Mouse (Mus musculus): ENCODE results near the gene Ahrr. TPM values are rescaled to one million over a fixed set of nuclear protein-coding genes. Genes with fewer than 3 reads are reported as not detected.
A peak's percentile ranks its signal among the peaks of the same experiment; 100 is the strongest.

The Ahrr gene
- polyA plus RNA-seq, 1 experiment from 2014 or later: 0.54 TPM

- peak overlapping the region; percentile 71 for H3K9ac ChIP-seq (ENCODE audit: low read depth, low read length)
- H3K27ac ChIP-seq (ENCODE audit: low read length): no peak overlapping the region
- peaks cover 5% of the 10 kb centered on the region; the same call in 1 of the 2 replicates for H3K4me1 ChIP-seq (ENCODE audit: control insufficient read depth, insufficient read depth, low read length)
- H3K9me3 ChIP-seq (ENCODE audit: control insufficient read depth, low read length): no peaks in the 10 kb centered on the region
- peak overlapping the region; percentile 56 for H3K4me3 ChIP-seq (ENCODE audit: low read length)
- no peaks in the 10 kb centered on the region for H3K27me3 ChIP-seq (replicated peaks; ENCODE audit: control insufficient read depth, insufficient read depth, low read length)
- no peaks in the 10 kb centered on the region for H3K36me3 ChIP-seq (ENCODE audit: control insufficient read depth, insufficient read depth, low read length)
- WGBS: 4% methylated on average over 35 of the region's 35 CpGs
- ATAC-seq: peak; percentile 93
- H3K4me2 ChIP-seq (ENCODE audit: low read depth, low read length): peak overlapping the region; percentile 96
Measured at GRCm38 (mm10) chr13:74259460-74260230, 32.5 kb downstream of the Ahrr start.

- peaks cover 7% of the 10 kb centered on the region; the same call in 1 of the 2 replicates for H3K4me1 ChIP-seq (ENCODE audit: control insufficient read depth, insufficient read depth, low read length)
- no peaks in the 10 kb centered on the region for H3K9me3 ChIP-seq (ENCODE audit: control insufficient read depth, low read length)
- H3K4me2 ChIP-seq (ENCODE audit: low read depth, low read length): no peak overlapping the region
- H3K27me3 ChIP-seq (replicated peaks; ENCODE audit: control insufficient read depth, insufficient read depth, low read length): no peaks in the 10 kb centered on the region
- H3K36me3 ChIP-seq (ENCODE audit: control insufficient read depth, insufficient read depth, low read length): no peaks in the 10 kb centered on the region
- no peak overlapping the region for H3K4me3 ChIP-seq (ENCODE audit: low read length)
- H3K27ac ChIP-seq (ENCODE audit: low read length): no peak overlapping the region
- H3K9ac ChIP-seq (ENCODE audit: low read depth, low read length): no peak overlapping the region
- no peak for ATAC-seq
Measured at GRCm38 (mm10) chr13:74246494-74246893, 45.6 kb downstream of the Ahrr start.

GRCm38 (mm10) chr13:74245899-74246231 is 46.3 kb downstream of the Ahrr start:
- Histone ChIP-seq H3K27ac (ENCODE audit: low read length) (no peak overlapping the region), H3K9me3 (ENCODE audit: control insufficient read depth, low read length) (no peaks in the 10 kb centered on the region), H3K4me3 (ENCODE audit: low read length) (no peak overlapping the region), H3K4me2 (ENCODE audit: low read depth, low read length) (peak overlapping the region; percentile 22; the same call in 1 of the 2 replicates), H3K27me3 (replicated peaks; ENCODE audit: control insufficient read depth, insufficient read depth, low read length) (no peaks in the 10 kb centered on the region), H3K36me3 (ENCODE audit: control insufficient read depth, insufficient read depth, low read length) (no peaks in the 10 kb centered on the region), H3K4me1 (ENCODE audit: control insufficient read depth, insufficient read depth, low read length) (peaks cover 7% of the 10 kb centered on the region; the same call in 1 of the 2 replicates), H3K9ac (ENCODE audit: low read depth, low read length) (no peak overlapping the region)
- ATAC-seq: no peak
- WGBS: 70% methylated on average over 4 of the region's 4 CpGs

- Histone ChIP-seq H3K4me3 (ENCODE audit: low read length) (0 out of 2 replicates have a peak overlapping the region, but pooled peaks have one; percentile 2), H3K9me3 (ENCODE audit: control insufficient read depth, low read length) (no peaks in the 10 kb centered on the region), H3K9ac (ENCODE audit: low read depth, low read length) (no peak overlapping the region), H3K4me2 (ENCODE audit: low read depth, low read length) (peak overlapping the region; percentile 22; the same call in 1 of the 2 replicates), H3K4me1 (ENCODE audit: control insufficient read depth, insufficient read depth, low read length) (peaks cover 7% of the 10 kb centered on the region; the same call in 1 of the 2 replicates), H3K27ac (ENCODE audit: low read length) (no peak overlapping the region), H3K27me3 (replicated peaks; ENCODE audit: control insufficient read depth, insufficient read depth, low read length) (no peaks in the 10 kb centered on the region), H3K36me3 (ENCODE audit: control insufficient read depth, insufficient read depth, low read length) (no peaks in the 10 kb centered on the region)
- WGBS: 31% methylated on average over 17 of the region's 17 CpGs
- peak; percentile 91 for ATAC-seq
Measured at GRCm38 (mm10) chr13:74245214-74245898, 46.8 kb downstream of the Ahrr start.

- Histone ChIP-seq H3K36me3 (ENCODE audit: control insufficient read depth, insufficient read depth, low read length) (no peaks in the 10 kb centered on the region), H3K27ac (ENCODE audit: low read length) (no peak overlapping the region), H3K9ac (ENCODE audit: low read depth, low read length) (no peak overlapping the region), H3K4me3 (ENCODE audit: low read length) (no peak overlapping the region), H3K27me3 (replicated peaks; ENCODE audit: control insufficient read depth, insufficient read depth, low read length) (no peaks in the 10 kb centered on the region), H3K9me3 (ENCODE audit: control insufficient read depth, low read length) (no peaks in the 10 kb centered on the region), H3K4me2 (ENCODE audit: low read depth, low read length) (no peak overlapping the region), H3K4me1 (ENCODE audit: control insufficient read depth, insufficient read depth, low read length) (no peaks in the 10 kb centered on the region)
- WGBS: 58% methylated on average over 7 of the region's 7 CpGs
- no peak for ATAC-seq
Measured at GRCm38 (mm10) chr13:74237574-74237973, 54.6 kb downstream of the Ahrr start.

- no peak overlapping the region for H3K4me3 ChIP-seq (ENCODE audit: low read length)
- H3K9ac ChIP-seq (ENCODE audit: low read depth, low read length): no peak overlapping the region
- no peak overlapping the region for H3K4me2 ChIP-seq (ENCODE audit: low read depth, low read length)
- H3K27me3 ChIP-seq (replicated peaks; ENCODE audit: control insufficient read depth, insufficient read depth, low read length): no peaks in the 10 kb centered on the region
- no peaks in the 10 kb centered on the region for H3K4me1 ChIP-seq (ENCODE audit: control insufficient read depth, insufficient read depth, low read length)
- no peak for ATAC-seq
- no peaks in the 10 kb centered on the region for H3K36me3 ChIP-seq (ENCODE audit: control insufficient read depth, insufficient read depth, low read length)
- WGBS: 40% methylated on average over 1 of the region's 1 CpGs
- H3K27ac ChIP-seq (ENCODE audit: low read length): no peak overlapping the region
- H3K9me3 ChIP-seq (ENCODE audit: control insufficient read depth, low read length): no peaks in the 10 kb centered on the region
Measured at GRCm38 (mm10) chr13:74220659-74221058, 71.5 kb downstream of the Ahrr start.

- WGBS: 75% methylated on average over 3 of the region's 3 CpGs
- H3K27ac ChIP-seq (ENCODE audit: low read length): no peak overlapping the region
- no peaks in the 10 kb centered on the region for H3K4me1 ChIP-seq (ENCODE audit: control insufficient read depth, insufficient read depth, low read length)
- H3K9ac ChIP-seq (ENCODE audit: low read depth, low read length): no peak overlapping the region
- H3K4me3 ChIP-seq (ENCODE audit: low read length): no peak overlapping the region
- ATAC-seq: no peak
- no peaks in the 10 kb centered on the region for H3K27me3 ChIP-seq (replicated peaks; ENCODE audit: control insufficient read depth, insufficient read depth, low read length)
- no peaks in the 10 kb centered on the region for H3K36me3 ChIP-seq (ENCODE audit: control insufficient read depth, insufficient read depth, low read length)
- H3K4me2 ChIP-seq (ENCODE audit: low read depth, low read length): no peak overlapping the region
- H3K9me3 ChIP-seq (ENCODE audit: control insufficient read depth, low read length): no peaks in the 10 kb centered on the region
Measured at GRCm38 (mm10) chr13:74218441-74218840, 73.7 kb downstream of the Ahrr start.

- peak; percentile 54 for ATAC-seq
- no peaks in the 10 kb centered on the region for H3K9me3 ChIP-seq (ENCODE audit: control insufficient read depth, low read length)
- peak overlapping the region; percentile 70 for H3K4me3 ChIP-seq (ENCODE audit: low read length)
- H3K9ac ChIP-seq (ENCODE audit: low read depth, low read length): peak overlapping the region; percentile 81
- peak overlapping the region; percentile 80 for H3K4me2 ChIP-seq (ENCODE audit: low read depth, low read length)
- 21% methylated on average over 12 of the region's 12 CpGs for WGBS
- peak overlapping the region; percentile 90 for H3K27ac ChIP-seq (ENCODE audit: low read length)
- peaks cover 16% of the 10 kb centered on the region; the same call in 1 of the 2 replicates for H3K4me1 ChIP-seq (ENCODE audit: control insufficient read depth, insufficient read depth, low read length)
- no peaks in the 10 kb centered on the region for H3K27me3 ChIP-seq (replicated peaks; ENCODE audit: control insufficient read depth, insufficient read depth, low read length)
- peaks cover 3% of the 10 kb centered on the region; the same call in 1 of the 2 replicates for H3K36me3 ChIP-seq (ENCODE audit: control insufficient read depth, insufficient read depth, low read length)
Measured at GRCm38 (mm10) chr13:74208986-74209345, 83.2 kb downstream of the Ahrr start.

- peak within 1 kb of the TSS; percentile 90 for H3K27ac ChIP-seq (ENCODE audit: low read length)
- peak; percentile 99 for ATAC-seq
- peak within 1 kb of the TSS; percentile 70 for H3K4me3 ChIP-seq (ENCODE audit: low read length)
- no peaks in the 10 kb centered on the region for H3K9me3 ChIP-seq (ENCODE audit: control insufficient read depth, low read length)
- H3K36me3 ChIP-seq (ENCODE audit: control insufficient read depth, insufficient read depth, low read length): peaks cover 3% of the 10 kb centered on the region; the same call in 1 of the 2 replicates
- no peaks in the 10 kb centered on the region for H3K27me3 ChIP-seq (replicated peaks; ENCODE audit: control insufficient read depth, insufficient read depth, low read length)
- peaks cover 16% of the 10 kb centered on the region; the same call in 1 of the 2 replicates for H3K4me1 ChIP-seq (ENCODE audit: control insufficient read depth, insufficient read depth, low read length)
- peak within 1 kb of the TSS; percentile 80 for H3K4me2 ChIP-seq (ENCODE audit: low read depth, low read length)
- peak within 1 kb of the TSS; percentile 81 for H3K9ac ChIP-seq (ENCODE audit: low read depth, low read length)
- WGBS: under 1% methylated on average over 39 of the region's 39 CpGs
Measured at GRCm38 (mm10) chr13:74208317-74208985, 83.7 kb downstream of the Ahrr start, which contains the start of gene Exoc3. Gene Exoc3 (minus strand): TSS chr13:74208732.

All from intestine, embryonic 16.5 days (tissue).